ENCODE assay signal across 7 mouse cellular contexts in genomic region chr4:129793713-129794329, GRCm38 (mm10). TPM values are rescaled to one million over a fixed set of nuclear protein-coding genes. Genes with fewer than 3 reads are reported as not detected.
DNase-seq lines count a peak whose midpoint lies in the region; ATAC-seq and TF ChIP-seq lines count a peak whose summit lies in the region.

No protein-coding gene starts in this region.

- H3K9ac ChIP-seq in ES-Bruce4 (ENCODE audit: low read depth, poor library complexity, severe bottlenecking), result no peak overlapping the region
- no peak overlapping the region for H3K9ac ChIP-seq in midbrain, embryonic 13.5 days (replicated peaks)
- no peak overlapping the region for H3K9ac ChIP-seq in forebrain, embryonic 11.5 days (ENCODE audit: low read length)

- no peaks in the 10 kb centered on the region for H3K36me3 ChIP-seq in ES-Bruce4 (ENCODE audit: control insufficient read depth, insufficient read depth, low read length, poor library complexity, severe bottlenecking)
- H3K36me3 ChIP-seq in midbrain, embryonic 13.5 days, result no peaks in the 10 kb centered on the region
- no peaks in the 10 kb centered on the region for H3K36me3 ChIP-seq in forebrain, embryonic 11.5 days (ENCODE audit: control insufficient read depth, insufficient read depth, low read length)

- no peak for TF ChIP-seq CTCF in ES-Bruce4 (IDR thresholded peaks at IDR 0.05; ENCODE audit: low read depth, low read length)

- no peak overlapping the region for H3K4me3 ChIP-seq in ES-Bruce4 (ENCODE audit: low read depth, low read length)
- no peak overlapping the region for H3K4me3 ChIP-seq in midbrain, embryonic 13.5 days (replicated peaks)
- no peak overlapping the region for H3K4me3 ChIP-seq in forebrain, embryonic 11.5 days (ENCODE audit: low read depth, low read length)

- peak; percentile 74 to 81 for DNase-seq in B cell, adult 2 months
- no peak for DNase-seq in neural tube, embryonic 10.5 days (ENCODE audit: extremely low spot score, low spot score)
- DNase-seq in forebrain, embryonic 11.5 days (ENCODE audit: low spot score), result no peak

- peak overlapping the region; percentile 49 for H3K27ac ChIP-seq in ES-Bruce4 (ENCODE audit: insufficient read depth, low read length)
- H3K27ac ChIP-seq in midbrain, embryonic 13.5 days, result no peak overlapping the region
- no peak overlapping the region for H3K27ac ChIP-seq in forebrain, embryonic 11.5 days (ENCODE audit: low read depth, low read length)

- H3K27me3 ChIP-seq in ES-Bruce4 (ENCODE audit: control insufficient read depth, insufficient read depth, low read length, poor library complexity, severe bottlenecking), result no peaks in the 10 kb centered on the region
- 0 out of 2 replicates have a peak, but pooled peaks cover 3% of the 10 kb centered on the region for H3K27me3 ChIP-seq in midbrain, embryonic 13.5 days
- no peaks in the 10 kb centered on the region for H3K27me3 ChIP-seq in forebrain, embryonic 11.5 days (ENCODE audit: control insufficient read depth, insufficient read depth, low read length)

- no peak overlapping the region for H3K4me2 ChIP-seq in midbrain, embryonic 13.5 days (replicated peaks)
- no peak overlapping the region for H3K4me2 ChIP-seq in forebrain, embryonic 11.5 days (ENCODE audit: low read depth, low read length, severe bottlenecking)

- H3K9me3 ChIP-seq in ES-Bruce4 (replicated peaks; ENCODE audit: control insufficient read depth, insufficient read depth, low read length, poor library complexity, severe bottlenecking), result no peaks in the 10 kb centered on the region
- H3K9me3 ChIP-seq in midbrain, embryonic 13.5 days, result no peaks in the 10 kb centered on the region
- H3K9me3 ChIP-seq in forebrain, embryonic 11.5 days (ENCODE audit: control insufficient read depth, low read length), result no peaks in the 10 kb centered on the region

- TF ChIP-seq POLR2A in ES-Bruce4 (IDR thresholded peaks at IDR 0.05; ENCODE audit: insufficient read depth, low read length), result no peak

- ATAC-seq in granulocyte monocyte progenitor cell, adult 5-6 weeks (replicated peaks; ENCODE audit: poor library complexity, severe bottlenecking), result peak; percentile 73
- peak; percentile 78 for ATAC-seq in megakaryocyte progenitor cell, adult 5-6 weeks (replicated peaks; ENCODE audit: poor library complexity)
- no peak for ATAC-seq in midbrain, embryonic 13.5 days
- no peak for ATAC-seq in forebrain, embryonic 11.5 days (replicated peaks; ENCODE audit: low FRiP score)

- peaks cover 7% of the 10 kb centered on the region for H3K4me1 ChIP-seq in ES-Bruce4 (ENCODE audit: control insufficient read depth, insufficient read depth, low read length)
- H3K4me1 ChIP-seq in midbrain, embryonic 13.5 days (replicated peaks), result peaks cover 26% of the 10 kb centered on the region
- H3K4me1 ChIP-seq in forebrain, embryonic 11.5 days (replicated peaks; ENCODE audit: control insufficient read depth, insufficient read depth, low read length), result peaks cover 5% of the 10 kb centered on the region; the same call in 1 of the 2 replicates

- peak; percentile 61 for TF ChIP-seq EP300 in ES-Bruce4 (IDR thresholded peaks at IDR 0.05; ENCODE audit: insufficient read depth, low read depth, low read length)

- 63% methylated on average over 5 of the region's 5 CpGs for WGBS in midbrain, embryonic 13.5 days
- 74% methylated on average over 5 of the region's 5 CpGs for WGBS in forebrain, embryonic 11.5 days

RNA-seq across cellular contexts. Expression of gene Ptp4a2, which starts 17.2 kb away (rescaled TPM):
- 407 and 414 TPM in 2 replicates for polyA plus RNA-seq in ES-Bruce4 (2011; ENCODE audit: insufficient read depth, insufficient read length, low read depth, missing spikeins)
- 277 and 304 TPM in 2 replicates for total RNA-seq in granulocyte monocyte progenitor cell, adult 5-6 weeks (2014; fragmentation: Nextera tagmentation)
- 345 and 391 TPM in 2 replicates for total RNA-seq in granulocyte monocyte progenitor cell, adult 5-6 weeks (2017)
- 310 and 335 TPM in 2 replicates for total RNA-seq in megakaryocyte progenitor cell, adult 5-6 weeks (2015)
- total RNA-seq in megakaryocyte progenitor cell, adult 5-6 weeks (2017), result 303 and 393 TPM in 2 replicates
- 287 and 316 TPM in 2 replicates for polyA plus RNA-seq in midbrain, embryonic 13.5 days (2015; fragmentation: Nextera tagmentation; extraction: Ambion mirVana)
- 355 and 395 TPM in 2 replicates for polyA plus RNA-seq in forebrain, embryonic 11.5 days (2014; fragmentation: Nextera tagmentation; extraction: Ambion mirVana)

RNA-seq across cellular contexts. Expression of gene Khdrbs1, which starts 51.7 kb away (rescaled TPM):
- 179 and 182 TPM in 2 replicates for polyA plus RNA-seq in ES-Bruce4 (2011; ENCODE audit: insufficient read depth, insufficient read length, low read depth, missing spikeins)
- total RNA-seq in granulocyte monocyte progenitor cell, adult 5-6 weeks (2014; fragmentation: Nextera tagmentation), result 98.7 and 104 TPM in 2 replicates
- 82.8 and 84.2 TPM in 2 replicates for total RNA-seq in granulocyte monocyte progenitor cell, adult 5-6 weeks (2017)
- 104 and 118 TPM in 2 replicates for total RNA-seq in megakaryocyte progenitor cell, adult 5-6 weeks (2015)
- total RNA-seq in megakaryocyte progenitor cell, adult 5-6 weeks (2017), result 87.7 and 97.3 TPM in 2 replicates
- 180 and 182 TPM in 2 replicates for polyA plus RNA-seq in midbrain, embryonic 13.5 days (2015; fragmentation: Nextera tagmentation; extraction: Ambion mirVana)
- 183 and 185 TPM in 2 replicates for polyA plus RNA-seq in forebrain, embryonic 11.5 days (2014; fragmentation: Nextera tagmentation; extraction: Ambion mirVana)

Comparison
In these comparisons a context has a peak if more than half of its experiments do, and no peak if none do; other contexts are left out.
1. DNase-seq: peak in B cell, adult 2 months (2 of 2); none in neural tube, embryonic 10.5 days (single experiment) and forebrain, embryonic 11.5 days (single experiment).
2. ATAC-seq: peak in granulocyte monocyte progenitor cell, adult 5-6 weeks (single experiment) and megakaryocyte progenitor cell, adult 5-6 weeks (single experiment); none in midbrain, embryonic 13.5 days (single experiment) and forebrain, embryonic 11.5 days (single experiment).